Mouse (Mus musculus): ENCODE results near the gene Sulf2. TPM values are rescaled to one million over a fixed set of nuclear protein-coding genes. Genes with fewer than 3 reads are reported as not detected.
A peak's percentile ranks its signal among the peaks of the same experiment; 100 is the strongest.

The Sulf2 gene
- total RNA-seq, 2 experiments from 2014 or later: 5.9 to 12.2 TPM

DNA sequence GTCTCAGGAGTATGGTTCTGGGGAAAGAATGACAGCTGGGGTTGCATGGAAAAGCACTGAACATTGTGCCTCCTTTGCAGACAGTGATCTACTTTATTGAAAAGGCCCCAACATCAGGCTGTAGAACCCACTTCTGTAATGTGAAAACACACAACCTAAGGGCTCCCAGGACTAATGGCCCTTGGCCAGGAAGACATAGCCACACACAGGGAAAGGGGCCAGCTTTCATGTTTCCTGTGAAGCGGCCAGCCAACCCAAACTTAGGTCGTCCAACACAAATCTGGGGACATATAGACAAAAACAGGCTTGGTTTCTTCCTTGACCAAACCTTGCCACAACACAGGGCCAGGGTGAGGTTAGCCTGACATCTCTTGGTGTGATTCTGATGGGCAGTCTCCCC is 35.5 kb downstream of the Sulf2 start:
- no peak overlapping the region for H3K27ac ChIP-seq
- no peak for TF ChIP-seq CTCF (IDR thresholded peaks at IDR 0.05)
- intact Hi-C loops (cut with DNase I): no loop called here
- H3K4me3 ChIP-seq: no peak overlapping the region
- no peak for DNase-seq

DNA sequence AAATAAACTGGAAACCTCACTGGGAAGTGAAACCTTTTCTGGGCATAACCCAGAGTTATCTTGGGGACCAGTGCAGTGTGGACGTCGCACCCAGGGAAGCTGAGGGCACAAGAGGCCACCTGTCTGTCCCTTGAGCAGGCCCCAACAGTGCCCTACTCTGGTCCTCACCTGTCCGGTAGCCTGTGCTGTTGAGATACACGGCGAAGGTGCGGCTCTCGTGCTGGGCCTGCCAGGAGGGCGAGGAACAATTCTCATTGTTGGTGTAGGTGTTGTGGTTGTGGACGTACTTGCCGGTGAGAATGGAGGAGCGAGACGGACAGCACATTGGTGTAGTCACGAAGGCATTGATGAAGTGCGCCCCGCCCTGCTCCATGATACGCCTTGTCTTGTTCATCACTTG is 38.8 kb downstream of the Sulf2 start:
- DNase-seq: no peak
- H3K4me3 ChIP-seq: no peak overlapping the region
- TF ChIP-seq CTCF (IDR thresholded peaks at IDR 0.05): no peak
- intact Hi-C loops (cut with DNase I): no loop called here
- H3K27ac ChIP-seq: peak overlapping the region; percentile 67

DNA sequence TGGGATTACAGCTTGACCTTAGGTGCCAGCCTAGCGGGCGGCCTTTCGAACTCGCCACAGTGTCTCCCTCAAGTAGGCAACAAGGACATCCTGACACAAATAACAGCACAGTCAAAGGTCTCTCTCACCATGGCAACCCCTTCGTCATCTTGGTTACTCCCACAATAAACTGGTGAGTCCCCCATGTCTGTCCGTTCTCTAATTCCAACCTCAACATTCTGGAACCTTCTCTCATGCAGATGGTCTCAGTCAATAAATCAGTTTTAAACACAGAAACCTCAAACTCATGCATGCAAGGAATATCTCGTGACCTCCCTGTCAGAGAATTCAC is 39.2 kb downstream of the Sulf2 start:
- Histone ChIP-seq H3K27ac (peak overlapping the region; percentile 67), H3K4me3 (no peak overlapping the region)
- no peak for DNase-seq
- no peak for TF ChIP-seq CTCF (IDR thresholded peaks at IDR 0.05)
- intact Hi-C loops (cut with DNase I): no loop called here

DNA sequence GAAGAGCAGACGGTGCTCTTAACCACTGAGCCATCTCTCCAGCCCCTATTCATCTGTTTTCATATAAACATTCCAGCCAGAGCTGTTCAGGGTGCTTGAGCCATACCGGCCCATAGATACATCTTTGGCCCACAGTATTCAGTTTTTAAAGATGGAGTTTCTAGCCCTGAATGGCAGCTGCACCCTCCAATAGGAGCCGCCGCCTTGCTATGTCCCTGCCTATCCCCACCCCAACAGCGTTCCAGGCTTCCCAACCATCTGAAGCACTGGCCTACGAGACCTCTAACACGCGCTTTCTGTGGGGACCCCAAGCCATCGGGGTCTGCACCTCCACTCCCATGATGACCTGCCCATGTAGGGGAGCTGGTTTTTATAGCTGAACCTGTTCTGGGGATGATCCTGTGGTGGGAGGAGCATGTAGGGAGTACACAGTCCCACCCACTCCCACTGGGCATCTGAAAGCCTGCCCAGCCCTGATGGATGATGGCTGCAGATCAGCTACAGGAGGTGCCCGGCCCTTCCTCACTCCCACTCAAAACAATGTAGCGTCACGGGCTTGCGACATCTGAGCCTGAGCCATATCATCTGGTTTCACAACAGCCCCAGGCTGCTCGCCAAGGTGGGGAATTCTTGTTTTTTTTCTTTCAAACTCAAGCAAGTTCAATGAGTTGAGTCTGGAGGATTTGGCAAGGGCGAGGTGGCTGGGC is 39.7 kb downstream of the Sulf2 start:
- TF ChIP-seq CTCF (IDR thresholded peaks at IDR 0.05): no peak
- no peak overlapping the region for H3K4me3 ChIP-seq
- intact Hi-C loops (cut with DNase I): no loop called here
- H3K27ac ChIP-seq: peak overlapping the region; percentile 67
- DNase-seq: peak; percentile 87

DNA sequence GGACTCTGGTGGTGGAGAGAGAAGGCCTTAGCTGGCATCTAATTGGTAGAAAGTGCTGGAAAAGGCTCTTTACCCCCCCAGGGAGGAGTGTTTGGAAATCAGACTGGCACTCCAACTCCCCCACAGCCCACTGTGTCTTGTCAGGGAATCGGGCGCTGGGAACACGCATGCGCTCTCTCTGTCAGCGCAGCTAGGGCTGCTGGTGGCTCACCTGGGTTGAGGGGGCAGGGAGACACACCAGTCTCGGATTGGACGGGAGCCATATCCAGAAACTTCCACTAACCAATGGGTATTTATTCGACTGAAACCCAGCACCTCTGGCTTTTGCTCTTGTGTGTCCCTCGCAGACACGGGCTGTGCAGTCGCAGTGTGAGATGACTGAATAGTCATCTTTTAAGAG is 42.5 kb downstream of the Sulf2 start:
- intact Hi-C loops (cut with DNase I): no loop called here

DNA sequence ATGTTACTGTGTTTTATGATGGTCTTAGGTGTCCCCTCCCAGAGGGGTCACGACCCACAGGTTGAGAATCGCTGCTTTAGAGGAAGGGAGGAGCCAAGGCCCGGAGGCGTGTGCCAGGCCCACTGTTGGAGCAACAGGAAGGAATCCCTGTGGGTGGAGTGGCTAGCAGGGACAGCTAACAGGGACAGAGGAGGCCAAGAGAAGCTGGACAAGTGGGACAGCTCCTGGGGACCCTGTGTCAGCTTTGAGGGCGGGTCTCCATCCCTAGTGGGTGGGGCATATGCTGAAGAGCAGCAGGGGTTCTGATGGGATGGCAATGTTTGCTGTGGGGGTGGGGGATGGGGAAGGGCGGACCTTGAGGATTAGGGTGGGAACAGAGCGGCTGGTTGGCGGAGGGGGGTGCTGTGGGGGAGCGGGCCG is 43.6 kb downstream of the Sulf2 start:
- Histone ChIP-seq H3K27ac (no peak overlapping the region), H3K4me3 (no peak overlapping the region)
- intact Hi-C loops (cut with DNase I): no loop called here
- no peak for DNase-seq
- no peak for TF ChIP-seq CTCF (IDR thresholded peaks at IDR 0.05)

More for the DNA sequence above, 42.5 kb downstream of the Sulf2 start:
- no peak for DNase-seq
- TF ChIP-seq CTCF (IDR thresholded peaks at IDR 0.05): no peak
- Histone ChIP-seq H3K27ac (no peak overlapping the region), H3K4me3 (no peak overlapping the region)

DNA sequence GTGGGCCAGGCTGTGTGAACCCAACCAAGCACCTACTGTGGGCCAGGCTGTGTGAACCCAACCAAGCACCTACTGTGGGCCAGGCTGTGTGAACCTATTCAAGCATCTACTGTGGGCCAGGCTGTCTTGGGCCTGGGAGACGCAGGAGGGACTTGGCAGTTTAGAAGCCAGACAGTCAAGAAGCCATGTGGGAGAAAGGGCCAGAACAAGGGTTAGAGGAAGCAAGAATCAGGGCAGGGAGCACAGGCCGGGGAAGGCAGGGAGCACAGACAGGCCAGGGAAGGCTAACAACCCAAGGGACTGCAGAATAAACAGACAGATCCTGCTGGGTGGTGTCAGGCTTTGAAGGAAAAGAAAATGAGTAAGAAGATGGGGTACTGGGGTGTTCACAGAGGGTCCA is 44.2 kb downstream of the Sulf2 start:
- no peak for DNase-seq

DNA sequence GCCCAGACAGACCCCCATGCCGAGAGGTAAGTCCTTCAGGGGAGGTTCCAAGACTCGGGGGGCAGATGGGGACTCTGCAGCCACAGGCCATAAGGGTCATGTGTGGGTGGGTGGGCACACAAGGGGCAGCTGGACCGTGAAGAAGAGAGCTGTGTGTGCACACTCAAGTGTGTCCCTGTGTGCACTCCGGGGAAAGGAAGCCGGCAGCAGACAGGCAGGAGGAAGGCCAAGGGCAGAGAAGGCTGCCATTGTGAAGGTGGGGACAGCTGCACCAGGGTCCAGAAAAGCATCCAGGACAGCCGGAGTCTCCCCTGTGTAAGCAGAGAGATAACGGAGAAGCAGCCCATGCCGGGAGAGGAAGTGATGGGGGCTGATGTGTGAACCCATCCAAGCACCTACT is 44.7 kb downstream of the Sulf2 start:
- no peak overlapping the region for H3K27ac ChIP-seq
- intact Hi-C loops (cut with DNase I): no loop called here
- no peak overlapping the region for H3K4me3 ChIP-seq
- DNase-seq: no peak
- no peak for TF ChIP-seq CTCF (IDR thresholded peaks at IDR 0.05)

More for the DNA sequence above, 44.2 kb downstream of the Sulf2 start:
- intact Hi-C loops (cut with DNase I): no loop called here
- TF ChIP-seq CTCF (IDR thresholded peaks at IDR 0.05): no peak
- no peak overlapping the region for H3K4me3 ChIP-seq
- H3K27ac ChIP-seq: no peak overlapping the region

DNA sequence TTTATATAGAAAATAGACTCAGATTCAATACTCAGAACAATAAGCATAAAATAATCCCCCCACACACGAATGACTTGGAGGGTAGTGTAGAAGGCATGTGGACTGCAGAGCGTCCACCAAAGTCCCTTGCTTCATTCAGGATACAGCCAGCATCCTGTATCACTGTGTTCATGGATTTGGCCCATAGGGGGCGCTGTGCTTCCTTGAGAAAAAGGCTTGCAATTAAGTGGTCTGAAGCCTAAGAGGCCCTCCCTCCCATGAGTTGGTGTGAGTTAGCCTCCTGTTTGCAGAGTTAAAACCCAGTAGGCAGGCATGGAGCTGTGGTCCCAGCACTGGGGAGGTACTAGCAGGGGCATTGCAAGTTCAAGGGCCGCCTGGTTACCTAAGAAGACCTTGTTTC is 47.1 kb downstream of the Sulf2 start:
- intact Hi-C loops (cut with DNase I): loop anchor here (5.0 kb wide), 3 partner anchors 44 to 454 kb away; no protein-coding TSS in a partner anchor
- TF ChIP-seq CTCF (IDR thresholded peaks at IDR 0.05): peak; percentile 90
- DNase-seq: peak; percentile 84
- H3K4me3 ChIP-seq: no peak overlapping the region
- H3K27ac ChIP-seq: no peak overlapping the region

DNA sequence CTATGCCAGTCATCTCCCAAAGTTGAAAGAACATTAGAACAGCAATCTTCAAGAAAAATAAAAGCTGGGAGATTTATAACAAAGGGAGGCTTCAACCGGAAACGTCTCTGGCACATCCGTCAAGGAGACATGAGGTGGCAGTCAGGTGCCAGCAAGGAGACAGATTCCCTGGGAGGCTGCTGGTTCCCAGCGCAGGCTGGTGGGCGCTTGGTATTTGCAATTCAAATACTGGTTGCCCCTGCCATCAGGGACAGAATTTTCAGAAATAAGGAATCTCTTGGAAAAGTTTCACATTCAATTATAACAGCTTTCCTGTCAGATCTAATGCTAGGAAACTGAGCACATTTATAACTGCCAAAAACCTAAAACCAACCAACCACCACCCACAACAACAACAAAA is 47.6 kb downstream of the Sulf2 start:
- Histone ChIP-seq H3K4me3 (no peak overlapping the region), H3K27ac (no peak overlapping the region)
- no peak for TF ChIP-seq CTCF (IDR thresholded peaks at IDR 0.05)
- intact Hi-C loops (cut with DNase I): loop anchor here (5.0 kb wide), 3 partner anchors 44 to 454 kb away; no protein-coding TSS in a partner anchor
- DNase-seq: no peak

DNA sequence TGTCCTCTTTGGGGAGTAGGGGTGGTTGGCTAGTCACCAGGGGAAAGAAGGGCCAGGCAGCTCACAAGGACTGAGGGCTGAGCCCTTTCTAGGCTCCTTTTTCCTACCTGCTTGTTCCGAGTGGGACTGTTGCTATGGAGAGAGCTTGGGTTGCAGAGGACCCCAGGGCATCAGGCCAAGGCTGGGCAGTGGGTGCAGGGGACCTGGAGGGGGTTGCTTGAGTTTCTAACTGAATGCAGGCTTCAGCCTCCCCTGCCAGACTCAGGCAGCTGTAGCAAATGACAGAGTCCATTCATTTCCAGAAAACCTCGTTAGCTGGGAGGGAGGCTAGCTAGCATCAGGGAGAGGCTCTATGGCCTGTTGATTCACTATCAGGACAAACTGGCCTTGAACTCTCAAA is 48.8 kb downstream of the Sulf2 start:
- TF ChIP-seq CTCF (IDR thresholded peaks at IDR 0.05): no peak
- Histone ChIP-seq H3K4me3 (no peak overlapping the region), H3K27ac (no peak overlapping the region)
- intact Hi-C loops (cut with DNase I): loop anchor here (5.0 kb wide), 3 partner anchors 46 to 456 kb away; no protein-coding TSS in a partner anchor
- no peak for DNase-seq

DNA sequence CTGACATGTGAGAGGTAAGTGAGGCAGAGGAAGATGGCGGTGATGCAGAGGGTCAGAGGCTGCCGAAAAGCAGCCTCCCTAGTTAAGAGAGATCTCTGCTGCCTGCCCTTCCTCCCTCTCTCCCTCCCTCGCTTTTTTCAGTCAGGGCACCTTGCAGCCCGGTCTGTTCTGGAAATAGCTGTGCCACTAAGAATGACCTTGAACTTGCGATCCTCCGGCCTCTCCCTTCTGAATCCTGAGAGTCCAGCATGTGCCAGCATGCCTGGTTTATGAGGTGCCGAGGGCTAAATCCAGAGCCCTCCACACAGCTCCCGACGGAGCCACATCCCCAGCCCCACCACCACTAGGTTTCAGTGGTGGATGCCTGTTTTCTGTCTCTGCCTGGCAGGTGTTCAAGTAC is 49.6 kb downstream of the Sulf2 start:
- Histone ChIP-seq H3K27ac (no peak overlapping the region), H3K4me3 (no peak overlapping the region)
- TF ChIP-seq CTCF (IDR thresholded peaks at IDR 0.05): no peak
- DNase-seq: no peak
- intact Hi-C loops (cut with DNase I): loop anchor here (5.0 kb wide), 3 partner anchors 46 to 456 kb away; no protein-coding TSS in a partner anchor

DNA sequence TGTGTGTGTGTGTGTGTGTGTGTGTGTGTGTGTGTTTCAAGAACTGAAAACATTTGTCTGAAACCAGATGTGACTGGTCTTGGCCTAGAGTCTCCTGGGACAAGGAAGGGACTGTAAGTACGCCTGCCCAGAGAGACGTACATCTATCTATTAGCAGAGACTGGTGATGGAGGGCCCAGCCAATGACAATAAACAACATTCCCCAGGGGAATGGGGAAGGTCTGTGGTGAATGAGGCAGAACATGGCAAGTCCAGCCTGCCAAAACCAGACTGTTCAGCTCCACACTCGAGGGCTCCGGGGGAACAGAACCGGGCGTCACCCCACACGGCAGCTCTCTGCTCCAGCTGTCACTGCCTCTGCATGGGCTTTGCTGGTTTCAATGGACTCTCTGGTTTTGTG is 52.6 kb downstream of the Sulf2 start:
- intact Hi-C loops (cut with DNase I): no loop called here
- DNase-seq: no peak
- H3K4me3 ChIP-seq: no peak overlapping the region
- TF ChIP-seq CTCF (IDR thresholded peaks at IDR 0.05): no peak
- no peak overlapping the region for H3K27ac ChIP-seq

Measured in gastrocnemius, adult 2 months (tissue).